Mouse (Mus musculus) liver, embryonic 11.5 days (tissue): ENCODE results near the gene Grb10. TPM values are rescaled to one million over a fixed set of nuclear protein-coding genes. Genes with fewer than 3 reads are reported as not detected.

Experiments
- ATAC-seq: fragments of 200-750 bp; cut with Nextera tagmentation; replicated peaks from 2 replicates; pipeline ENCODE4 v1.8.0; 2017; ENCODE audit warnings: moderate number of reproducible peaks, mild to moderate bottlenecking, moderate TSS enrichment, moderate library complexity; ENCODE audit not compliant: low FRiP score
- DNase-seq: peaks from one replicate; pipeline ENCODE4 v3.0.0-alpha.2; 2017; ENCODE audit warnings: low spot score
- H3K27ac ChIP-seq: fragments of 300-500 bp; sonication (generic); 2 replicates; pipeline ENCODE4 v1.5.1; 2014; ENCODE audit warnings: mild to moderate bottlenecking, low read depth, low read length, control low read depth
- H3K27me3 ChIP-seq: fragments of 300-500 bp; sonication (generic); replicated peaks from 2 replicates; pipeline ENCODE4 v1.6.1; 2014; ENCODE audit warnings: low read length, mixed read lengths; ENCODE audit not compliant: control insufficient read depth, insufficient read depth
- H3K36me3 ChIP-seq: fragments of 300-500 bp; sonication (generic); 2 replicates; pipeline ENCODE4 v1.6.1; 2014; ENCODE audit warnings: mild to moderate bottlenecking, low read length, moderate library complexity, mixed read lengths; ENCODE audit not compliant: control insufficient read depth, insufficient read depth
- H3K4me1 ChIP-seq: fragments of 300-500 bp; sonication (generic); replicated peaks from 2 replicates; pipeline ENCODE4 v1.6.1; 2014; ENCODE audit warnings: low read length, mixed read lengths; ENCODE audit not compliant: control insufficient read depth, insufficient read depth
- H3K4me2 ChIP-seq: fragments of 300-500 bp; sonication (generic); 2 replicates; pipeline ENCODE4 v1.6.1; 2014; ENCODE audit warnings: mild to moderate bottlenecking, control low read depth, moderate library complexity
- H3K4me3 ChIP-seq: fragments of 300-500 bp; sonication (generic); 2 replicates; pipeline ENCODE4 v1.5.1; 2014; ENCODE audit warnings: low read depth, low read length, control low read depth
- H3K9ac ChIP-seq: fragments of 300-500 bp; sonication (generic); 2 replicates; pipeline ENCODE4 v1.6.1; 2014; ENCODE audit warnings: low read depth, low read length, control low read depth
- H3K9me3 ChIP-seq: fragments of 300-500 bp; sonication (generic); 2 replicates; pipeline ENCODE4 v1.6.1; 2016; ENCODE audit warnings: low read length, inconsistent platforms, mixed read lengths; ENCODE audit not compliant: control insufficient read depth
- WGBS: fragments of 180-500 bp; shearing (Covaris S2); extraction: QIAGEN DNeasy Blood & Tissue Kit; methylation state at CpG from one replicate; pipeline ENCODE4 v1.1.7; 2014; 5-methylcytosine and 5-hydroxymethylcytosine counted together
- polyA plus RNA-seq: library from polyadenylated mRNA; unstranded; fragments of >200 nt; fragmentation: Nextera tagmentation; extraction: Ambion mirVana; gene quantifications from 2 replicates; pipeline ENCODE4 v1.2.1, GENCODE M21; 2014

The Grb10 gene
- polyA plus RNA-seq, 1 experiment from 2014 or later = 195 TPM

DNA sequence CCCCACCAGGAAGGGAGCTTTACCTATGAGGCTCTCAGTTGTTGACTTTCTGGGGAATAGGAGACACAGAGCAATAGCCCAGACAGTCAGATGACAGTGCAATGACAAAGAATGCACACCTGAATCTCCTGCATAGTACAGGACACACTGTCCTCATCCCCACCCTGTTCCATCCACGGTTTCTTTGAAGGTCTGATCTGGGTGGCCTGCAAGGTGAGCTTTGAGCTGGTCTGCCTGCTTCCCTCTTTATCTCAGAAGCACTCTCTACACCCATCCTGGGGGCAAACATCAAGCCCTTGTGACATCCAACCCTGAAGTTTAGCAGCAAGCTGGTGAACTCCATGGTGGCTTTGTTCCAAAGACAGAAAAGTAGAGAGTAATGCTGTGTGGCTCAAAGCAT, 9.7 kb upstream of the Grb10 start:
- 59% methylated on average over 1 of the region's 1 CpGs for WGBS
- Histone ChIP-seq H3K4me3 (no peak overlapping the region), H3K27me3 (peaks cover 11% of the 10 kb centered on the region), H3K9ac (no peak overlapping the region), H3K9me3 (no peaks in the 10 kb centered on the region), H3K36me3 (no peaks in the 10 kb centered on the region), H3K4me2 (no peak overlapping the region), H3K4me1 (no peaks in the 10 kb centered on the region), H3K27ac (no peak overlapping the region)
- no peak for ATAC-seq
- no peak for DNase-seq

DNA sequence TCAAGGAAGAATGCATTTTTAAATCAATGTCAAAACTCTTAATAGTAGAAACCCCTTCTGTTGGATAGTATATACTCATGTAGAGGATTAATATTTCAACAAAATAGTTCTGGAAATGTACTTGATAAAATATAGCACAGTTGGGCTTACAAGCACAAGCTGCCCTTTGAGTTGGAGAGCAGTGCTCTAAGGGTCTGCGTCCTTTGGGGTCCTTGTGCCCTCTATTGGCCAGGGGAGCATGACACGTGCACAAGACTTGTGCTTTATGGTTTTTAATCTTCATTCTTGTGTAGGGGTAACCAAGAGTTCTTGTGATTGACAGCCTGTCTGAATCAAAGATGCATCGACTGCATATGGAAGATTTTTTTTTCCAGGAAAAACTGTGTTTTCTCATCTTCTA, 5.8 kb upstream of the Grb10 start:
- Histone ChIP-seq H3K27ac (no peak overlapping the region), H3K27me3 (peaks cover 27% of the 10 kb centered on the region), H3K4me2 (no peak overlapping the region), H3K9me3 (no peaks in the 10 kb centered on the region), H3K4me1 (no peaks in the 10 kb centered on the region; the same call in 1 of the 2 replicates), H3K36me3 (no peaks in the 10 kb centered on the region), H3K4me3 (no peak overlapping the region), H3K9ac (no peak overlapping the region)
- DNase-seq (no peak), ATAC-seq (no peak; the same call in 1 of the 2 replicates)
- WGBS = 39% methylated on average over 3 of the region's 3 CpGs

DNA sequence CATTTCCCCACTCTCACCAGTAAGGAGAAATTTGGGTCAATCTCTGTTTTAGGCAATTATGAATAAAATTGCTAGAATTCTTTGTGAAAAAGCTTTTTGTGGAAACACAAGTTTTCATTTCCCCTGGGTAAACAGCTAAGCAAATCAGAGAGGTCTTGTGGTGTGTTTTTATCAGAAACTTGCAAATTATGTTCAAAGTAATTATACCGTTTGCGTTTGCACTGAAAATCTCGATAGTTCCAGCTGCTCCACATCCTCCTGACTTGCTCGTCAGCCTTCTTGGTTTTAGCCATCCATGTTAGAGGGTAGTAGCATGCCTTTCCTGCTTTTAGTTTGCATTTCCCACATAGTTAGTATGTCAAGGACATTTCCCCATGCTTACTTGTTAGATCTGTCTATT, 3.3 kb upstream of the Grb10 start:
- Histone ChIP-seq H3K9me3 (no peaks in the 10 kb centered on the region), H3K27me3 (peaks cover 52% of the 10 kb centered on the region), H3K27ac (no peak overlapping the region), H3K4me2 (no peak overlapping the region), H3K36me3 (no peaks in the 10 kb centered on the region), H3K4me1 (no peaks in the 10 kb centered on the region; the same call in 1 of the 2 replicates), H3K4me3 (no peak overlapping the region), H3K9ac (no peak overlapping the region)
- no peak for ATAC-seq
- 77% methylated on average over 4 of the region's 4 CpGs for WGBS
- DNase-seq = no peak

DNA sequence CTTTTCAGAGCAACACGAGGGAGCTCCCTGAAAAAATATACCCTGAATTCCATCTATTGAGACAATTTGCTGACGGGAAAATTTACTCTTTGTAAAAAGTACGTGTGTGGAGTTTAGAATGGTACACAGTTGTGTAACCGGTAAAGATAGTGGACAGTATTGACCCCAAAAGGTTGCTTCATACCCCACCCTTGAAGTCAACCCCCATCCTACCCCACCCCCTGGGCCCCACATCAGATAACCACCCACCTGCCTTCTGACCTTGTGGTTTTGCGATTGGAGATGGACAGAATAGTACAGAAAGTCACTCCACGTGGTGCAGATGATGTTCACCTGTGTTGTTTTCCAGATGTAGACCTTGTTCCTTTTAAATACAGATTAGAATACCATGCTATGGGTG, 2.9 kb upstream of the Grb10 start:
- no peak for DNase-seq
- no peak for ATAC-seq
- H3K9ac ChIP-seq = no peak overlapping the region
- peaks cover 56% of the 10 kb centered on the region for H3K27me3 ChIP-seq
- no peak overlapping the region for H3K27ac ChIP-seq
- no peaks in the 10 kb centered on the region; the same call in 1 of the 2 replicates for H3K4me1 ChIP-seq
- WGBS = 62% methylated on average over 6 of the region's 6 CpGs
- H3K4me3 ChIP-seq = no peak overlapping the region
- no peaks in the 10 kb centered on the region for H3K36me3 ChIP-seq
- no peak overlapping the region for H3K4me2 ChIP-seq
- H3K9me3 ChIP-seq = no peaks in the 10 kb centered on the region

DNA sequence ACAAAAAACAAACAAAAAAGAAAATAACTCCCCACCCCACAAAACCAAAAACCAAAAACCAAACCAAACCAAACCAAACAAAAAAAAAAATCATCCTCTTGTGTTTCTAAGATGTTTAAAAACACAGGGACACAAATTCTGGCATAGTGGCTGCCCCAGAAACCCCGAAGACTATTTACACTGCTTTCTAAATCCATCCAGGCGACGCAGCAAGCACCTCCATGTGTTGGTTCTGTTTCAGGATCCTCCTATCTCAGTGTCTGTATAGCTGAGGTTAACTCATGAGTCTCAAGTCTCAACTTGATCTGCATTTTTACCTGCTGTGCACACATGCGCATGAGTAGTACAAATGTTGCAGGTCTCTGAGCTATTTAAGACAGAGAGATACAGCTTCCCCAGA, 1.9 kb upstream of the Grb10 start:
- DNase-seq (no peak), ATAC-seq (no peak)
- no peaks in the 10 kb centered on the region; the same call in 1 of the 2 replicates for H3K4me1 ChIP-seq
- no peak overlapping the region for H3K4me2 ChIP-seq
- H3K9ac ChIP-seq = no peak overlapping the region
- H3K9me3 ChIP-seq = no peaks in the 10 kb centered on the region
- H3K36me3 ChIP-seq = no peaks in the 10 kb centered on the region
- no peak overlapping the region for H3K4me3 ChIP-seq
- 81% methylated on average over 4 of the region's 4 CpGs for WGBS
- peaks cover 58% of the 10 kb centered on the region for H3K27me3 ChIP-seq
- no peak overlapping the region for H3K27ac ChIP-seq

DNA sequence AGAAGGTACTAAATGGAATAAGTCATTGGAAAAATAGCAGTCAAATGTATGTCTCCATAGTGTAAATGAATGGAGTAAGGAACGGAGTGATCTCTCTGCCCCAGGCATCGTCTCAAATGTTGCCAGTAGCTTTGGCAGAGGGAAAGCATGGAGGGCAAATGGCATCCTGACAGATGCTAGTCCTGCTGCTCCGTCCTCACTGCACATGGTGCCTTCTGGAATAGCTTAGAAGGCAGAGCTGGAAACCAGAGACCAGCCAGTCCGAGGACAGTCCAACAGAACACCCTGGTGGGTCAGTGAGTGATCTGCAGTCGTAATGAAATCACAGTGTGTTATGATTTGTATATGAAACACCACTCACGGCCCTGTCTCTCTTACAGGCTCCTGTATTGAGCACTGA, 1.3 kb upstream of the Grb10 start:
- 68% methylated on average over 6 of the region's 6 CpGs for WGBS
- H3K9ac ChIP-seq = no peak overlapping the region
- H3K36me3 ChIP-seq = no peaks in the 10 kb centered on the region
- no peak for ATAC-seq
- no peak for DNase-seq
- no peaks in the 10 kb centered on the region for H3K9me3 ChIP-seq
- 0 out of 2 replicates have a peak overlapping the region, but pooled peaks have one; percentile 19 for H3K27ac ChIP-seq
- H3K4me2 ChIP-seq = no peak overlapping the region
- no peaks in the 10 kb centered on the region; the same call in 1 of the 2 replicates for H3K4me1 ChIP-seq
- H3K4me3 ChIP-seq = no peak overlapping the region
- peaks cover 61% of the 10 kb centered on the region for H3K27me3 ChIP-seq

DNA sequence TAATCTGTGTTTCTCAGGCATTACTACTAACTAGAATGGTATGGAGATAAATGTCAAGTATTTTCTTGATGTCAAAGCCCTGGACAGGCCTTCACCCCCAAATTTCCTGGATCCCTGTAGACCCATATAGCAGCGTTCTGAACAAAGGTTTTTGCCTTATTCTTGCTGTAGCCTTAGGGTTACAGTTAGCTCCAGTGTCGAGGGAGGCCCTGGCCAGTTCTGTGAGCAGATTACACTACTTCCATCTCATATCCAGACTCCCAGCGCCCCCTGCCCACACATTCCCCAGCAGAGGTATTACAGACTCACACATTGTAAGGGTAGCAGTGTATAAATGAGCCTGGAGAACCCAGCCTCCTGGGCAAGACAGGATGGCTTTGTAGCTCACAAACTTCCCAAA, 615 bp upstream of the Grb10 start:
- Histone ChIP-seq H3K27ac (peak overlapping the region; percentile 5; the same call in 1 of the 2 replicates), H3K27me3 (peaks cover 67% of the 10 kb centered on the region), H3K36me3 (no peaks in the 10 kb centered on the region), H3K9me3 (no peaks in the 10 kb centered on the region), H3K4me2 (no peak overlapping the region), H3K9ac (no peak overlapping the region), H3K4me1 (no peaks in the 10 kb centered on the region; the same call in 1 of the 2 replicates), H3K4me3 (no peak overlapping the region)
- ATAC-seq = no peak
- no peak for DNase-seq
- 26% methylated on average over 3 of the region's 3 CpGs for WGBS

DNA sequence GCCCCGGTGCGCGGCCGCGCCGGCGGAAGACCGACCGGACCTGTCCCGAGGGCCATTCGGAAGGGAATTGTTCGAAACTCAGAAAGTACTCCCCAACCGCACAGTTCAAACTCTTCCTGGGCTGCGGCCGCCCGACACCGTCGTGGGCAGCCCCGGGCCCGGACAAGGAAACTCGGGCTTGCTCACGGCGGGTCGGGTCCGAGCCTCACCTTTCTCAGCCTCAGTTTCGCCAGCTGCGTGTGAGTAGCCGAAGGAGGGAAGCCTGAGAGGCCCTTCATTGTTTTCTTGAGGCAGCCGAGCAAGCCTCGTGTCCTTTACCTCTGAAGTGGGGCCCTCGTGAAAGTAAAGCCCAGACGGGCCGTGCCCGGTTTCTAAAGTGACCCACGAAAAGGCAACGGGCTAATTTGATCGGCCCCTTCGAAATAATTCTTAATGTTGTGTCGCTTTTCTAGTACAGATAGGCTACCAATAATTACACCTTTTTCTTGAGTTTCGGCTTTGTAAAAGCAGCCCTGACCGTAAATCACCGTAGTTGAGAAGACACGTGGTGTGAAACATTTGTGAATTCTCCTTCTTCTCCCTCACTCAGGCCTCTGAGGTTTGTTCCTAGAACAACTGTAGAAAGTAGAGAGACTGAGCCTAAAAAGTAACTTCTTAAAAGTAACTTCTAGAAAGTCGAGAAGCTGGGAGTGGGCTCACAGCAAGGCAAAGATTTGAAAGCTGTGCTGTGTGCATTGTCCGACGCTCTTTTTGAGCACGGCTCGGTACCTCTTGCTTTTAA, 604 bp downstream of the Grb10 start:
- ATAC-seq (no peak; the same call in 1 of the 2 replicates), DNase-seq (no peak)
- H3K4me2 ChIP-seq = peak overlapping the region; percentile 71
- no peaks in the 10 kb centered on the region for H3K9me3 ChIP-seq
- H3K36me3 ChIP-seq = 0 out of 2 replicates have a peak, but pooled peaks cover under 1% of the 10 kb centered on the region
- H3K27ac ChIP-seq = peak overlapping the region; percentile 96
- H3K27me3 ChIP-seq = peaks cover 73% of the 10 kb centered on the region
- H3K4me3 ChIP-seq = peak overlapping the region; percentile 79
- H3K9ac ChIP-seq = peak overlapping the region; percentile 81
- H3K4me1 ChIP-seq = peaks cover 5% of the 10 kb centered on the region
- 10% methylated on average over 48 of the region's 48 CpGs for WGBS
